Mouse (Mus musculus): ENCODE data around the gene Gab2. TPM values are rescaled to one million over a fixed set of nuclear protein-coding genes. Genes with fewer than 3 reads are reported as not detected.

The Gab2 gene
- total RNA-seq, 2 experiments from 2014 or later = 10.6 to 12.7 TPM

DNA sequence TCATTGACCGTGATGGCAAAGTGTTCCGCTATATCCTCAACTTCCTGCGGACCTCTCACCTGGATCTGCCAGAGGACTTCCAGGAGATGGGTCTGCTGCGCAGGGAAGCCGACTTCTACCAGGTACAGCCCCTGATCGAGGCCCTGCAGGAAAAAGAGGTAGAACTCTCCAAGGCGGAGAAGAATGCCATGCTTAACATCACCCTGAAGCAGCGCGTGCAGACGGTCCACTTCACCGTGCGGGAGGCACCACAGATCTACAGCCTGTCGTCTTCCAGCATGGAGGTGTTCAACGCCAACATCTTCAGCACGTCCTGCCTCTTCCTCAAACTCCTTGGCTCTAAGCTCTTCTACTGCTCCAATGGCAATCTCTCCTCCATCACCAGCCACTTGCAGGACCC is 266.1 kb downstream of the Gab2 start:
- no peak for DNase-seq

DNA sequence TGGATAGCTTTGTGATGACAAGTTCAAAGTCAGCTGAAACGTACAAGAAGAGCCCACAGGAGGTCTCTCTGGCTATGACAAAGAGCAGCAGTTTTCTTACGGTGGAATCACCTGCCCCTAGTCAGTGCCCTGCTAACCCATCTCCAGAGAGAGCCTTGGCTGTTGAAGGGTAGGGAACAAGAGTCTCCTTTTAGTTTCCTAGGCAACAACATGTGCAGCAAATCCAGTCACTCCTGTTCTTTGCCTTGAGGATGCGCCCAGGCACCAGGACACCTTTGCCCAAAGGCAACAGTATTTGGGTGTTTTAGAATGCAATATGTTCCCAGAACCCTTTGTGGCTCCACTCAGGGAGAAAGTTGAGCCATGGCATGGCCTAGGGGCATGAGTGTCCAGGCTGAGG is 266.9 kb downstream of the Gab2 start:
- DNase-seq = no peak

DNA sequence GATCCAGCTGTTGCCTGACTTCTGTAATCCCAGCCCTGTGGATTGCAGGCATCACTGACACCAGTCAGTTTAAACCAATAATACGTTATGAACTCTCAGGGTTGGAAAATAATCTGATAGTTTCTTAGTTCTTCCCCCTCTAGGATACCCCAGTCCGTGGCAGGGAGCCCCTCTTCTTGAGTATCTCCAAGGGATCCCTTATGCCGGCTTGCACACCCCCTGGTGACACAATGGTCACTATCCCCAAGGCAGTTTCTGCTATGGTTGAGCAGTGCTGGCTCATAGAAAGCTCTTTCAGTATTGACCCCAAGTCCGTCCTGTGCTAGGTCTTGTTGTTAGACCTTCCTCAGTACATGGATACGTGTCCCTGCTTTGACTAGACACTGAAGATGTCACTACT is 267.4 kb downstream of the Gab2 start:
- DNase-seq = no peak

DNA sequence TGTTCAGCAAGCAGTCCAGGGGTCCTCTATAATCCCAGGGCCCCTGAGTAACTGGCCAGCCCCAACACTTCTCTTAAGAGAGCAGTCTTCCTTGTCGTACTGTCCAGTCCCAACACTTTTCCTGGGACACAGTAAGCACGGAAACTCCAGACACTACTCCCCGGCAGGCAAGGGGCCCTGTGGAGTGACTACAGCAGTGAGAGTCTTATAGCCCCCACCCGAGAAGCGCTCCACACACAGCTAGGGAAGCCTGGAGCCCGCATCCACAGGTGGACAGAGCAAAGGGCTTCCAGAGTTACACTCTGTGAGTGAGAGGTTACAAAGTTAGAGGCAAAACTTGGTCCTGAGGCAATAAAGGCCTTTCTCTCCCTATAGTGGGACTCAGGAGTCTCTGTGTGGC is 268.1 kb downstream of the Gab2 start:
- DNase-seq = no peak

DNA sequence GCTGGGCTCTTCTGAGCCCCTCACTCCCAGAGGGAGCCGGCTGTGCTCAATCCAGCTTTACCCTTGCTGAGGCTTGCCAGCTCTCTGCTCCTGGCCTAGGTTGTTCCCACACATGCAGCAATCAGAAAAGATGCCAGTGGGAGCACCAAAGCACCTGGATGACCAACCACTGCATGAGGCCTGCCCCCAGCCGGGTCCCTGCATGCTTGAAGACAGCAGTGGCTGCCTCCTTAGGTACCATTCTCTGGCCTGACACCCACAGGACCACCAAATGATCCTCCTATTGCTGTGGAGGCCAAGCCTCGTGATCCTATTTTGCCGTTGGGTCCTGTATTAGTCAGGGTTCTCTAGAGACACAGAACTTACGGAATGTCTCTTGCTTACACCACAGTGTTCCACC is 269.5 kb downstream of the Gab2 start:
- DNase-seq = no peak

DNA sequence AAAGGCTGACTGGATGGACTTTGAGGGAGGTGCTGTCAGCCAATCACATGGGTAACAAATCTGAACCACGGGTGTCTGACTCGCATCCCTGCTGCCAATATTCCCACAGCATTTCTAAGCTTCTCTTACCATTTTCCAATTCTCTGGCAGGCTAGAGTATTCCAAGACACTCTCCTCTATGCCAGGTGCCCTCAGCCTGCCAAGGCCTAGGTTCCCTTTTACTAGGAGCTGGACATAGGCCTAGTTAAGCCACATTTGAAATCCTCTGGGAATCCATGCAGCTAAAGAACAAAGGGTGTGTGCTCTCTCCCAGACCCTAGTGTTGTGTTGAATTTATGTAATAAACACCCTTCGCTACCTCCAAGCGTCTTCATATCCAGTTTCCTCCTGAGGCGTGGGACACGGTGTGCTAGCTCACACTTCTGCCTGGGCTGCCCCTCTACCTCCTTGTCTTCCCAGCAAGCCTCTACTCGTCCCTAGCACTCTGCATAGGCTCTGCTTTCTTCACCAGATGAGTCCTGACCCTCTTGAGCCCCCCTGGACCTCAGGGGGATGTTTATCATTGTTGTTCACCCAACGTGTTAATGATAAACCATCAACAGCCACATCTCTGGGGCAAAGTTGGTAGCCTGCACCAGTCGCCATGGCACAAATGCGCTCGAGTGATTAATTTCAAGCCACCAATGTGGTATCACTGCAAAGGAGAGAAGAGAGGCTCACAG is 270.6 kb downstream of the Gab2 start:
- no peak for DNase-seq

DNA sequence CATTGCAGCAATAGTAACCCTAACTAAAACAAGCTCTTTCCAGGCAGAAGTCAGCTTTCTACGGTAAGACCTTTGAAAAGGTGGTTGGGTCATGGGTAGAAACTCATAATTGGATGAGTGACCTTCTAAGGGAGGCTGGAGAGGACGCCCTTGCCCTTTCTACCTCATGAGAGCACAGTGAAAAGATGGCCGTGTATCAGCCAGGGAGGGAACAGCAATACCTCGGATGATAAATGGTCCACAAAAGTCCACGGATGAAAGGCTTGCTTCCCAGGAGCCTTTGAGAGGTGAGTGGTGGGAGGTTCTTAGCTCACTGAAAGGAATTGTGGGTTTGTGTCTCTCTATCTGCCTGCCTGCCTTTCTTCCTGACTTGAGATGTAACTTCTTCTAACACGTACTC is 272.0 kb downstream of the Gab2 start:
- DNase-seq = no peak

DNA sequence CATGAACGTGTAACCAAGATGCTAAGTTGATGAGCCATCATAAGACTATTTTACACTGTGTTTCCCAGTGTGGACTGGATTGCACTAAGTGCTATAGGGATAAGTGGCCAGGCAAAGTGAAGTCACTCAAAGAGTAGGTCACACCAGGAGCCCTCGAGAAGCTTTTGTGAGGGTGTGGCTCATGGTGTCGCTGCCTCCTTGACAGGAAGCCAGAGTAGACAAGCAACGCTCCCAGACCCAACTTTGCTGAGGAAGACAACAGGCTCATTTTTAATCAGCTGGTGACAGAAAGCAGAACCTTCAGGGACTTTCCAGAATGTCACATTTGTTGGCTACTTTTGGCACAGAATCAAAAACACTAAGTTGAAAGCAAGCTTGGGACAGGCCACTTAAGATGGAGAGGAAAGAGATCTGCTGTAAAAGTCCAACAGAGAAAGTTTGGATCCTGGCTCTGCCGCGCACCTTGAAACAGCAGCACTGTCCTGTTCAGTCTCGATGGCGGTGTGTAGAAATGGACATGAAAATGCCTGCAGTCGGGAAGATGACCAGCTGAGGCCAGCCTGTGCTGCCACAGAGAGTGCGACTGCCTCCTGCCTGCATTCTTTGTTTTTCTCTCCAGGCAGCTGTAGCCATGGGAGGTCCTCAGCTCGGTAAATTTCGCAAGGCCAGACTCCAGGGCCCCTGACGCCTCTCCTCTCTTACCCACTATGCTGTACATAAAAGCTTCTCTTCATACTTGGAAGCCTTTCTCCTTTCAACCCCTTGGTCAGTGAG is 273.9 kb downstream of the Gab2 start:
- no peak for DNase-seq

DNA sequence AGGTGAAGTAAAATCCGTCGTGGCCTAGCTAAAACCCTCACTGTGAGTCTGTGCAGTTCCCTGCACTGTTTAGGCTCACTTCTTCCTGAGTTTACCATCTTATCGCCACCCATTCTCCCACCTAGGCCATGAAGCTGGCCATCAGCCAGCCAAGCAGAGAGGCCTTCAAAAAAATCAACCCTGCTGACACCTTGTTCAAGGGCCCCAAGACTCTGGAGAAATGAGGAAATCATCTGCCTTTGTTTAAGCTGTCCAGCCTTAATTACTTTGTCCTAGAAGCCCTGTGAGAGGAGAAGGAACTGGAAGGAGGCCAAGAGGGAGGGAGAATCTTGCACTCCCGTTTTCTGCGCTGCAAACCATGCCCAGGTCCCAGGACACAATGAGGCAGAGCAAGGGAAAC is 274.9 kb downstream of the Gab2 start:
- DNase-seq = no peak

DNA sequence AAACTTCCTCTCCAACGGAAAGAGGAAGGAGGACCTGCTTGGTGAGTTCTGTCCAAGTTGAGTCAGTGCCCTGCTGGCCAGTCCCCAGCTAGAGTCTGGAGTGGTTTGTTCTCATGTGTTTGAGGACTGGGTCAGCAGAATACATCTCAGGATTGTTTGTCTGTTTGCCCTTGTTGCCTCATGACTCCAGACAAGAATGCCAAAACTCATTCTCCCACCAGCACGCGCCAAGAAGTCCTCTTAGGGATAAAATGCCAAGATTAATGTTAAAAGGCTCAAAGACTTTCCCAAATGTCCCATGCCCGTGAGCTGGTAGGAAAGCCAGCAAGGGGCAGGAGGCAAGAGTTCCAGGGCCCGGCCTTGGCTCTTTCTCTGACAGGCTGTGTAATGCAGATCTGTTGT is 275.5 kb downstream of the Gab2 start:
- peak in 1 of 2 experiments; percentile 39 for DNase-seq

DNA sequence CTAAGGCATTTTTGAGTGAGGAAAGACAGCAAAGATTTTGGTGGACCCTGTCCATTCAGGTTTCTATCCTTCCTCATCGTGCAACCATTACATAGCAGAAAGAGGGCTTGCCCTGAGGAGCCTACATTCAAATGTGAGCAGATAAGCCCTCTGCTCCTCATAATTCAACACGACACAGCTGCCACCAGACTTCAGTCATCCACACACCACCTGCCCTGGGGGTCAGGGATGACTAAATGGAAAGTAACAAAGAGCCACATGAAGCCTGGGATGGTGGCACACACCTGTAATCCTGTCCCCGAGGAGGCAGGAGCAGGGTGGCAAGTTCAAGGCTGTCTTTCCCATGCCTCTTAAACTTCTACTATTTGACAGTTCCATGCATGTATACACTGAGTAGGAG is 276.5 kb downstream of the Gab2 start:
- DNase-seq = no peak

DNA sequence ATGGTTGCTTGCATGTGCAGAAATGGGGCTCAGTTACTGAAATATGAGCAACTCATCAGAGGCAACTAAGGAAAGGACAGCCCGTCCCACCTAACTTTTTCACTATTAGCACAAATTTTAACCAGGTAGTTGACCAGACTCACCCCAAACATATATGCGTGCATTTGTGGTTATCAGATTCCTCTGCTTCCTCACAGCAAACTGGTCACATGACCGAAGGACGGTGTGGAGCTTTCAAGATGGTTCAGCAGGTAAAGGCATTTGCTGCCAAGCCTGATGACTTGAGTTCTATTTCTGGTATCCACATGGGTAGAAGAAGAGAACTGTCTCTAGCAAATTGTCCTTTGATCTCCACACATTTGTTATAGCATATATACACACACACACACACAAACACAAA is 277.0 kb downstream of the Gab2 start:
- no peak for DNase-seq

Other genes starting within 250 kb of the Gab2 start
- 10 to 100 TPM; 15.7 to 17.1 TPM for gene Nars2, start 130.1 kb upstream of the Gab2 start, total RNA-seq (2021)